Mouse (Mus musculus): ENCODE measurements around the gene Zfp120. TPM values are rescaled to one million over a fixed set of nuclear protein-coding genes. Genes with fewer than 3 reads are reported as not detected.
"Not testable (repeated sequence)": the region's sequence is repeated elsewhere in the genome, so short reads cannot be mapped to it uniquely, and the experiment has no call there.

Gene Zfp120
- 1.9 and 2.3 TPM in 2 replicates for polyA plus RNA-seq (2012; rRNA removed)

- peaks cover 3% of the 10 kb centered on the region; the same call in 1 of the 2 replicates for H3K4me1 ChIP-seq (ENCODE audit: control insufficient read depth, insufficient read depth, low read length)
- under 1% methylated on average over 13 of the region's 13 CpGs for WGBS
- TF ChIP-seq CTCF (IDR thresholded peaks at IDR 0.05; ENCODE audit: insufficient read depth, low read length) (no peak), POLR2A (IDR thresholded peaks at IDR 0.05; ENCODE audit: borderline replicate concordance, extremely low read depth, low read depth, low read length) (peak; percentile 53; the same call in 1 of the 2 replicates)
These were observed at the start of gene Zfp120 for GRCm38 (mm10) chr2:150136435-150136897. Gene Zfp120, minus strand, starts transcription at chr2:150136708.

GRCm38 (mm10) chr2:150181570-150181999 is 45.1 kb upstream of the Zfp120 start, which contains the start of gene Gm14139:
Gene Gm14139, plus strand, starts transcription at chr2:150181755.
- 65% methylated on average over 7 of the region's 7 CpGs for WGBS
- not testable (repeated sequence) for H3K4me3 ChIP-seq (replicated peaks; ENCODE audit: extremely low read depth, low read depth, low read length); H3K4me1 ChIP-seq (ENCODE audit: control insufficient read depth, insufficient read depth, low read length); DNase-seq

More at GRCm38 (mm10) chr2:150136435-150136897, at the start of gene Zfp120:
- DNase-seq = peak; percentile 77
- H3K4me3 ChIP-seq (replicated peaks; ENCODE audit: extremely low read depth, low read depth, low read length) = peak within 1 kb of the TSS; percentile 76

- not testable (repeated sequence) for DNase-seq
These were observed 44.5 kb upstream of the Zfp120 start for GRCm38 (mm10) chr2:150181046-150181445.

GRCm38 (mm10) chr2:150179579-150179978 is 43.1 kb upstream of the Zfp120 start, which contains the start of gene Gm10770:
Gene Gm10770, minus strand, starts transcription at chr2:150179679.
- not testable (repeated sequence) for H3K4me3 ChIP-seq (replicated peaks; ENCODE audit: extremely low read depth, low read depth, low read length); DNase-seq; H3K4me1 ChIP-seq (ENCODE audit: control insufficient read depth, insufficient read depth, low read length)
- 73% methylated on average over 4 of the region's 4 CpGs for WGBS

More at GRCm38 (mm10) chr2:150181046-150181445, 44.5 kb upstream of the Zfp120 start:
- H3K4me1 ChIP-seq (ENCODE audit: control insufficient read depth, insufficient read depth, low read length); H3K4me3 ChIP-seq (replicated peaks; ENCODE audit: extremely low read depth, low read depth, low read length): not testable (repeated sequence)

- Histone ChIP-seq H3K4me1 (ENCODE audit: control insufficient read depth, insufficient read depth, low read length) (no peaks in the 10 kb centered on the region), H3K4me3 (replicated peaks; ENCODE audit: extremely low read depth, low read depth, low read length) (no peak overlapping the region)
- DNase-seq = no peak
- no peak for TF ChIP-seq POLR2A (IDR thresholded peaks at IDR 0.05; ENCODE audit: borderline replicate concordance, extremely low read depth, low read depth, low read length)
- no peak for TF ChIP-seq CTCF (IDR thresholded peaks at IDR 0.05; ENCODE audit: insufficient read depth, low read length)
These were observed 37.3 kb upstream of the Zfp120 start for GRCm38 (mm10) chr2:150173833-150174232.

GRCm38 (mm10) chr2:150166703-150167102 is 30.2 kb upstream of the Zfp120 start:
- H3K4me1 ChIP-seq (ENCODE audit: control insufficient read depth, insufficient read depth, low read length) = no peaks in the 10 kb centered on the region
- TF ChIP-seq POLR2A (IDR thresholded peaks at IDR 0.05; ENCODE audit: borderline replicate concordance, extremely low read depth, low read depth, low read length) (no peak), CTCF (IDR thresholded peaks at IDR 0.05; ENCODE audit: insufficient read depth, low read length) (no peak)
- no peak for DNase-seq
- no peak overlapping the region for H3K4me3 ChIP-seq (replicated peaks; ENCODE audit: extremely low read depth, low read depth, low read length)

- H3K4me1 ChIP-seq (ENCODE audit: control insufficient read depth, insufficient read depth, low read length) = peaks cover 3% of the 10 kb centered on the region; the same call in 1 of the 2 replicates
- 75% methylated on average over 2 of the region's 2 CpGs for WGBS
- DNase-seq = no peak
- TF ChIP-seq POLR2A (IDR thresholded peaks at IDR 0.05; ENCODE audit: borderline replicate concordance, extremely low read depth, low read depth, low read length) (no peak), CTCF (IDR thresholded peaks at IDR 0.05; ENCODE audit: insufficient read depth, low read length) (no peak)
- H3K4me3 ChIP-seq (replicated peaks; ENCODE audit: extremely low read depth, low read depth, low read length) = no peak overlapping the region
These were observed 3.7 kb downstream of the Zfp120 start for GRCm38 (mm10) chr2:150132773-150133172.

GRCm38 (mm10) chr2:150132002-150132401 is 4.5 kb downstream of the Zfp120 start:
- not testable (repeated sequence) for DNase-seq; H3K4me1 ChIP-seq (ENCODE audit: control insufficient read depth, insufficient read depth, low read length); H3K4me3 ChIP-seq (replicated peaks; ENCODE audit: extremely low read depth, low read depth, low read length)
- WGBS = 54% methylated on average over 1 of the region's 1 CpGs

GRCm38 (mm10) chr2:150111247-150111912 is 25.1 kb downstream of the Zfp120 start:
- H3K4me3 ChIP-seq (replicated peaks; ENCODE audit: extremely low read depth, low read depth, low read length) = no peak overlapping the region
- DNase-seq = no peak
- TF ChIP-seq CTCF (IDR thresholded peaks at IDR 0.05; ENCODE audit: insufficient read depth, low read length) = no peak
- TF ChIP-seq POLR2A (IDR thresholded peaks at IDR 0.05; ENCODE audit: borderline replicate concordance, extremely low read depth, low read depth, low read length) = no peak
- 64% methylated on average over 10 of the region's 10 CpGs for WGBS
- no peaks in the 10 kb centered on the region for H3K4me1 ChIP-seq (ENCODE audit: control insufficient read depth, insufficient read depth, low read length)

- not testable (repeated sequence) for H3K4me1 ChIP-seq (ENCODE audit: control insufficient read depth, insufficient read depth, low read length); DNase-seq; H3K4me3 ChIP-seq (replicated peaks; ENCODE audit: extremely low read depth, low read depth, low read length)
- 11% methylated on average over 2 of the region's 2 CpGs for WGBS
These were observed 36.9 kb downstream of the Zfp120 start for GRCm38 (mm10) chr2:150099618-150100017.

Other genes with a start within 250 kb of the Zfp120 start
- not detected in 2 replicates for gene Gm10770, start 43.0 kb upstream of the Zfp120 start, polyA plus RNA-seq (2012; rRNA removed)
- gene Gm14139, start 45.0 kb upstream of the Zfp120 start, polyA plus RNA-seq (2012; rRNA removed) = not detected in 2 replicates
- 0.25 and 0.59 TPM in 2 replicates for gene Zfp937, start 81.4 kb upstream of the Zfp120 start, polyA plus RNA-seq (2012; rRNA removed)
- gene Gm21994, start 118.9 kb upstream of the Zfp120 start, polyA plus RNA-seq (2012; rRNA removed) = 0.11 and 0.17 TPM in 2 replicates
- gene Gm14124, start 120.8 kb upstream of the Zfp120 start, polyA plus RNA-seq (2012; rRNA removed) = not detected in 2 replicates
- not detected in 2 replicates for gene Gm10130, start 187.0 kb upstream of the Zfp120 start, polyA plus RNA-seq (2012; rRNA removed)
- 0.91 and 1.2 TPM in 2 replicates for gene 3300002I08Rik, start 226.1 kb upstream of the Zfp120 start, polyA plus RNA-seq (2012; rRNA removed)